Mouse (Mus musculus): ENCODE data around the gene Ganab. TPM values are rescaled to one million over a fixed set of nuclear protein-coding genes. Genes with fewer than 3 reads are reported as not detected.

Ganab gene
- polyA plus RNA-seq, 1 experiment = 74.1 TPM

DNA sequence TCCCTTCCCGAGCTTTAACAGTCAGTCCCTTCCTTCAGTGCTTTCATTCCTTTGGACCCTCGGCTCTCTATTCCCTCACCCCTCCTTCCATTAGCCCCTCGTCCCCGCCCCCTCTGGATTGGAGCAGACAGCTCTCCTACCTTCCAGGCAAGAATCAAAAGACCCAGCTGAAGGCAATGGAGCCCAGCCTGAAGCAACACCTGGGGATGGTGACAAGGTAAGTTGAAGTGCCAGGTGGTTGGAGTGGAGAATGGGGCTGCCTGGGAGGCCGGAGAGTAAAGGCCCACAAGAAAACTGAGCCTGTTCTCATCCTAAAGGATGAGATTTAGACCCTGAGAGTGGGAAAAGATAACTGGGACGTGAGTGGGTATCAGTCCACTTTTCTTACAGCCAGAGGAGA is 10.7 kb downstream of the Ganab start:
- 97% methylated on average over 6 of the region's 6 CpGs for WGBS
- Histone ChIP-seq H3K27me3 (ENCODE audit: control insufficient read depth, insufficient read depth, low read length) (no peaks in the 10 kb centered on the region), H3K27ac (ENCODE audit: insufficient read depth, low read depth, low read length) (no peak overlapping the region), H3K4me1 (ENCODE audit: control insufficient read depth, insufficient read depth, insufficient read length, low read length) (no peaks in the 10 kb centered on the region), H3K4me3 (ENCODE audit: low read depth, low read length) (no peak overlapping the region), H3K36me3 (ENCODE audit: control insufficient read depth, insufficient read depth, low read length) (peaks cover 86% of the 10 kb centered on the region)
- TF ChIP-seq CTCF (IDR thresholded peaks at IDR 0.05; ENCODE audit: extremely low read depth, insufficient read length, insufficient replicate concordance, low read depth, low read length) (no peak), POLR2A (IDR thresholded peaks at IDR 0.05; ENCODE audit: low read depth, low read length) (no peak)

DNA sequence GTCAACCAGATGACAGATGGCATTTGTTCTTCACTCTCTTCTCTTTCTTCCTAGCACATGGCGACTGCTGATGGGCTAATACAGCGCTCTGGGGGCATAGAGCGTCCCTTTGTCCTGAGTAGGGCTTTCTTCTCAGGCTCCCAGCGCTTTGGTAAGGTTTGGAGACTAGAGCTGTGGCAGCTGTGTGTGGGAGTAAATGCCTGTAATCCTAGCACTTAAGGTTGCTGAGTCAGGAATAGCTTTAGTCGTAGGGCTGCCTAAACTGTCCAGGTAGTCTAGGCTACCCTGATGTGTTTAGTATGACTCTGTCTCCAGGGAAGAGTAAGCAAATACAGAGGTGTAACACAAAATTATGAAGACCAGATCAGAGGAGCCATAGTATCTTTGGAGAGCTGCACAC is 13.9 kb downstream of the Ganab start:
- no peaks in the 10 kb centered on the region for H3K27me3 ChIP-seq (ENCODE audit: control insufficient read depth, insufficient read depth, low read length)
- peaks cover 92% of the 10 kb centered on the region for H3K36me3 ChIP-seq (ENCODE audit: control insufficient read depth, insufficient read depth, low read length)
- TF ChIP-seq POLR2A (IDR thresholded peaks at IDR 0.05; ENCODE audit: low read depth, low read length) (no peak), CTCF (IDR thresholded peaks at IDR 0.05; ENCODE audit: extremely low read depth, insufficient read length, insufficient replicate concordance, low read depth, low read length) (no peak)
- H3K4me1 ChIP-seq (ENCODE audit: control insufficient read depth, insufficient read depth, insufficient read length, low read length) = no peaks in the 10 kb centered on the region
- H3K27ac ChIP-seq (ENCODE audit: insufficient read depth, low read depth, low read length) = no peak overlapping the region
- WGBS = 97% methylated on average over 5 of the region's 5 CpGs
- no peak overlapping the region for H3K4me3 ChIP-seq (ENCODE audit: low read depth, low read length)

DNA sequence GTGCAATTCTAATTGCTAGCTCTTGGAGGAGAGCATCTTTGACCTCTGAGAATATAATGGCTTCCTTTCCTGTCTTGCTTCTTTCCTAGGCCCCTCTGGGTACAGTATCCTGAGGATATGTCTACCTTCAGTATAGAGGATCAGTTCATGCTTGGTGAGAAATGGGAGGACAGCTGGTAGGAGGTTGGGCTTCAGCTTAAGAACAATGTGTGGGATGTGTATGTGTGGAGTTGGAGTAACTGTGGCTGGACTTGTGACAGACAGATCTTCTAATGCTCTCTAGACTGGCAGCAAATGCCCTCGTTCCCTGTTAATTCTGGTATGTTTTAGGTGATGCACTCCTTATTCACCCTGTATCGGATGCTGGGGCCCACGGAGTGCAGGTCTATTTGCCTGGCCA is 16.3 kb downstream of the Ganab start:
- Histone ChIP-seq H3K4me1 (ENCODE audit: control insufficient read depth, insufficient read depth, insufficient read length, low read length) (no peaks in the 10 kb centered on the region), H3K4me3 (ENCODE audit: low read depth, low read length) (no peak overlapping the region), H3K27me3 (ENCODE audit: control insufficient read depth, insufficient read depth, low read length) (no peaks in the 10 kb centered on the region), H3K36me3 (ENCODE audit: control insufficient read depth, insufficient read depth, low read length) (peaks cover 71% of the 10 kb centered on the region), H3K27ac (ENCODE audit: insufficient read depth, low read depth, low read length) (no peak overlapping the region)
- WGBS = 95% methylated on average over 3 of the region's 3 CpGs
- TF ChIP-seq CTCF (IDR thresholded peaks at IDR 0.05; ENCODE audit: extremely low read depth, insufficient read length, insufficient replicate concordance, low read depth, low read length) (no peak), POLR2A (IDR thresholded peaks at IDR 0.05; ENCODE audit: low read depth, low read length) (no peak)

DNA sequence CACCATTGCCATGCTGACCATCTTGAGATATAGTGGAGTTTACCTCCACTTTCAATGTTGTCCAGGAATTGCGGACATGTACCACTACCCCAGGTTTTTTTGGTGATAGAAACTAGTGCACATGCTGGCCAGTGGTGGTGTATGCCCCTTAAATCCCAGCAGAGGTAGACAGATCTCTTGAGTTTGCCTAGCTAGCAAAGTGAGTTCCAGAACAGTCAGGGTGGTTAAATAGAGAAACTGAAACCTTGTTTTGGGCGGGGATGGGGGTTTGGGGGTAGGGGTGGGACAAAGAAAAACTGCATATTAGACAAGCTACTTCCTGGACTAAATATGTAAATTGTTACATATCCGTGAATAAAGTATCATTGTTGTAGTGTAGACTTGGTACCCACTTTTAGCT is 21.1 kb downstream of the Ganab start:
- Histone ChIP-seq H3K27ac (ENCODE audit: insufficient read depth, low read depth, low read length) (peak overlapping the region; percentile 53; the same call in 1 of the 2 replicates), H3K36me3 (ENCODE audit: control insufficient read depth, insufficient read depth, low read length) (peaks cover 31% of the 10 kb centered on the region), H3K4me3 (ENCODE audit: low read depth, low read length) (no peak overlapping the region), H3K4me1 (ENCODE audit: control insufficient read depth, insufficient read depth, insufficient read length, low read length) (peaks cover 5% of the 10 kb centered on the region; the same call in 1 of the 2 replicates), H3K27me3 (ENCODE audit: control insufficient read depth, insufficient read depth, low read length) (no peaks in the 10 kb centered on the region)
- TF ChIP-seq POLR2A (IDR thresholded peaks at IDR 0.05; ENCODE audit: low read depth, low read length) = no peak
- TF ChIP-seq CTCF (IDR thresholded peaks at IDR 0.05; ENCODE audit: extremely low read depth, insufficient read length, insufficient replicate concordance, low read depth, low read length) = no peak
- 63% methylated on average over 3 of the region's 3 CpGs for WGBS

DNA sequence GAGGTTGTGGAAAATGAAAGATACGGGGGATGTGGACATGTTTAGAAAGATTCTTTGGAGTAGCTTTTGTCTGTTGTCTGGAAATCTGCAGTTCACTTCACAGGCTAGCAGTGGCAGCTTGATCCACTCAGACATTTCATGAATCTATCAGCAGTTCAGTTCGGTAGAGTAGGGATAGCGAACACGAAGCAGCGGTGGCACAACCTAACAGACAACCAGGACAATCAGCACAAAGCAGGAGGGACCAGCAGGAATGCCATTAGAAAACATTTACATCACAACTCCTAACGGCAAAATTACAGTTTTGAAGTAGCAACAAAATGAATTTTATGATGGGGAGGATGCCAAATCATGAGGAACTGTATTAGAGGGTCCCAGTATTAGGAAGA is 21.8 kb downstream of the Ganab start:
- 44% methylated on average over 6 of the region's 6 CpGs for WGBS
- peaks cover 5% of the 10 kb centered on the region; the same call in 1 of the 2 replicates for H3K4me1 ChIP-seq (ENCODE audit: control insufficient read depth, insufficient read depth, insufficient read length, low read length)
- H3K27ac ChIP-seq (ENCODE audit: insufficient read depth, low read depth, low read length) = peak overlapping the region; percentile 53
- no peak for TF ChIP-seq CTCF (IDR thresholded peaks at IDR 0.05; ENCODE audit: extremely low read depth, insufficient read length, insufficient replicate concordance, low read depth, low read length)
- no peak for TF ChIP-seq POLR2A (IDR thresholded peaks at IDR 0.05; ENCODE audit: low read depth, low read length)
- no peak overlapping the region for H3K4me3 ChIP-seq (ENCODE audit: low read depth, low read length)
- peaks cover 24% of the 10 kb centered on the region for H3K36me3 ChIP-seq (ENCODE audit: control insufficient read depth, insufficient read depth, low read length)
- no peaks in the 10 kb centered on the region for H3K27me3 ChIP-seq (ENCODE audit: control insufficient read depth, insufficient read depth, low read length)

DNA sequence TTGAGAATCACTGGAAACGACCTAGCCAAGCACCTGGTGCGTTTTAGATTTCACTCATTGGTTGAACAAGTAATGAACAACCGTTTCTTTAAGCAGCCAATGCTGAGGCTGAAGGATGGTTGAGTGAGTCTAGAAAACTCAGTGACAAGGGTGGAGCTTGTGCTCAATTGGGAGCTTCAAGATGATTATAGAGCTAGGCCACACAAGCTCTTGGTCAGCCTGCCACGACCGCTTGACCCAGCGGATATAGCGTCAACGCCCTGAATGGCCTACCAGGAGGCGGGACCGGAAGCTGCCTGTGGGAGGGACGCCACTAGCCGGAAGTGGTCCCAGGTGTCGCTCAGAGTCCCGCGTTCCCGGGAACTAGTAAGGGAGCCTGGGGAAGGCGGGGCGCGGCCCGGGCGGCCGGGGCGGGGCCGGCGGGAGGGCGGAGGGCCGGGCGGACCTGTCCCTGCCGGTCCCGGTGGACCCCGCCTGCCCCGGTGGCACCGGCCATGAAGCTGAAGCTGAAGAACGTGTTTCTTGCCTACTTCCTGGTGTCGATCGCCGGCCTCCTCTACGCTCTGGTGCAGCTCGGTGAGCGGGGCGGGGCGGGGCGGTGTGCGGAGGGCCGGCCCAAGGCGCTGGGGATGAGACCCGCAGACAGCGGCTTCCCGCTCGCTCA is 22.3 kb downstream of the Ganab start, which contains the start of gene B3gat3:
Gene B3gat3 (plus strand): TSS at position 302 of the 664 bp plus-strand sequence.
- no peaks in the 10 kb centered on the region for H3K27me3 ChIP-seq (ENCODE audit: control insufficient read depth, insufficient read depth, low read length)
- H3K4me3 ChIP-seq (ENCODE audit: low read depth, low read length) = peak within 1 kb of the TSS; percentile 71
- peaks cover 19% of the 10 kb centered on the region for H3K36me3 ChIP-seq (ENCODE audit: control insufficient read depth, insufficient read depth, low read length)
- peak within 1 kb of the TSS; percentile 80 for H3K27ac ChIP-seq (ENCODE audit: insufficient read depth, low read depth, low read length)
- TF ChIP-seq POLR2A (IDR thresholded peaks at IDR 0.05; ENCODE audit: low read depth, low read length) = peak; percentile 69
- TF ChIP-seq CTCF (IDR thresholded peaks at IDR 0.05; ENCODE audit: extremely low read depth, insufficient read length, insufficient replicate concordance, low read depth, low read length) = no peak
- 1% methylated on average over 50 of the region's 50 CpGs for WGBS
- peaks cover 5% of the 10 kb centered on the region; the same call in 1 of the 2 replicates for H3K4me1 ChIP-seq (ENCODE audit: control insufficient read depth, insufficient read depth, insufficient read length, low read length)

DNA sequence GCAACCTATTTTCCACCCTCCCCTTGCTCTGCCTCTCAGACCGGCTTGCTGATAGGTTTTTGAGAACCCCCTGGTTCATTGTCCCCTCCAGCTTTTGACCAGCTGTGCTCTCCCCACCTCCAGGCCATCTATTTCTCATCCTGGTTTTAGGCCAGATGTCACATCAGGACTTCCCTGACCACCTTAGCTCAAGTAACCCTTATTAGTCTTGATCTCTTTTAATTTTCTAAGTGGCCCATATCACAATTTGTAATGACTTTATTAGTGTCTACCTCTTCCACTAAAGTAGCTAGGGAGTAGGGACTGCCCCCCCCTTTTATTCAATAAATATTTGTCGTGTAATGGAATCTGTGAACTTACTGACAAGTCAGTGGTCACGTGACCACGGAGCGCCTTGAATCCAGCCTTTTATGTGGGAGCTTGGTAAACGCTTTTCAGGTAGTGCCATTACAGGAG is 23.0 kb downstream of the Ganab start:
- H3K27me3 ChIP-seq (ENCODE audit: control insufficient read depth, insufficient read depth, low read length) = no peaks in the 10 kb centered on the region
- peaks cover 14% of the 10 kb centered on the region for H3K36me3 ChIP-seq (ENCODE audit: control insufficient read depth, insufficient read depth, low read length)
- H3K27ac ChIP-seq (ENCODE audit: insufficient read depth, low read depth, low read length) = peak overlapping the region; percentile 80
- WGBS = under 1% methylated on average over 6 of the region's 6 CpGs
- TF ChIP-seq POLR2A (IDR thresholded peaks at IDR 0.05; ENCODE audit: low read depth, low read length) = no peak
- no peak for TF ChIP-seq CTCF (IDR thresholded peaks at IDR 0.05; ENCODE audit: extremely low read depth, insufficient read length, insufficient replicate concordance, low read depth, low read length)
- peaks cover 5% of the 10 kb centered on the region; the same call in 1 of the 2 replicates for H3K4me1 ChIP-seq (ENCODE audit: control insufficient read depth, insufficient read depth, insufficient read length, low read length)
- H3K4me3 ChIP-seq (ENCODE audit: low read depth, low read length) = peak overlapping the region; percentile 71

Measured in small intestine, adult 2 months (tissue).